Mouse (Mus musculus) stomach, postnatal 0 days (tissue): ENCODE data around the gene Rptor. TPM values are rescaled to one million over a fixed set of nuclear protein-coding genes. Genes with fewer than 3 reads are reported as not detected.

Source experiments
- ATAC-seq: fragments of 200-750 bp; cut with Nextera tagmentation; 2 replicates; pipeline ENCODE4 v1.8.0; 2017; ENCODE audit not compliant: low FRiP score, low TSS enrichment
- DNase-seq: peaks from one replicate; pipeline ENCODE4 v3.0.0-alpha.2; 2016; ENCODE audit warnings: low spot score
- H3K27ac ChIP-seq: fragments of 300-500 bp; sonication (generic); replicated peaks from 2 replicates; pipeline ENCODE4 v1.5.1; 2014; ENCODE audit warnings: mild to moderate bottlenecking, control low read depth
- H3K27me3 ChIP-seq: fragments of 300-500 bp; sonication (generic); 2 replicates; pipeline ENCODE4 v1.6.1; 2014; ENCODE audit warnings: low read length; ENCODE audit not compliant: control insufficient read depth, insufficient read depth
- H3K36me3 ChIP-seq: fragments of 300-500 bp; sonication (generic); 2 replicates; pipeline ENCODE4 v1.6.1; 2014; ENCODE audit warnings: low read length, mixed read lengths; ENCODE audit not compliant: control insufficient read depth, insufficient read depth
- H3K4me1 ChIP-seq: fragments of 300-500 bp; sonication (generic); replicated peaks from 2 replicates; pipeline ENCODE4 v1.6.1; 2014; ENCODE audit warnings: antibody characterized with exemption; ENCODE audit not compliant: control insufficient read depth, insufficient read depth
- H3K4me2 ChIP-seq: fragments of 300-500 bp; sonication (generic); replicated peaks from 2 replicates; pipeline ENCODE4 v1.6.1; 2014; ENCODE audit warnings: low read depth, mild to moderate bottlenecking, control low read depth, moderate library complexity
- H3K4me3 ChIP-seq: fragments of 300-500 bp; sonication (generic); 2 replicates; pipeline ENCODE4 v1.5.1; 2014; ENCODE audit warnings: low read depth, low read length, control low read depth
- H3K9ac ChIP-seq: fragments of 300-500 bp; sonication (generic); 2 replicates; pipeline ENCODE4 v1.6.1; 2014; ENCODE audit warnings: mild to moderate bottlenecking, low read length, control low read depth, mixed read lengths
- H3K9me3 ChIP-seq: fragments of 300-500 bp; sonication (generic); 2 replicates; pipeline ENCODE4 v1.6.1; 2016; ENCODE audit warnings: low read length; ENCODE audit not compliant: control insufficient read depth
- CTCF ChIP-seq: IDR thresholded peaks from 2 replicates; pipeline ENCODE4 v1.5.1; 2016; ENCODE audit warnings: antibody characterized with exemption, low read depth, mild to moderate bottlenecking, moderate library complexity
- EP300 ChIP-seq: optimal IDR thresholded peaks from 2 replicates; pipeline ENCODE3; 2016; ENCODE audit warnings: antibody characterized with exemption
- WGBS: fragments of 180-500 bp; shearing (Covaris S2); extraction: QIAGEN DNeasy Blood & Tissue Kit; methylation state at CpG from one replicate; pipeline ENCODE4 v1.1.7; 2014; 5-methylcytosine and 5-hydroxymethylcytosine counted together
- polyA plus RNA-seq: library from polyadenylated mRNA; unstranded; fragments of >200 nt; fragmentation: Nextera tagmentation; extraction: Ambion mirVana; gene quantifications from 2 replicates; pipeline ENCODE4 v1.2.1, GENCODE M21; 2015

Gene Rptor
- polyA plus RNA-seq, 1 experiment from 2014 or later = 3.7 TPM

GRCm38 (mm10) chr11:119920668-119921067 is 318.0 kb downstream of the Rptor start:
- ATAC-seq (no peak), DNase-seq (no peak)
- Histone ChIP-seq H3K27me3 (no peaks in the 10 kb centered on the region), H3K9me3 (no peaks in the 10 kb centered on the region), H3K36me3 (peaks cover 22% of the 10 kb centered on the region; the same call in 1 of the 2 replicates), H3K4me1 (no peaks in the 10 kb centered on the region), H3K27ac (no peak overlapping the region), H3K4me2 (no peak overlapping the region), H3K9ac (no peak overlapping the region), H3K4me3 (no peak overlapping the region)
- WGBS = 88% methylated on average over 5 of the region's 5 CpGs
- TF ChIP-seq CTCF (no peak), EP300 (no peak)

GRCm38 (mm10) chr11:119925176-119925575 is 322.5 kb downstream of the Rptor start:
- no peak overlapping the region for H3K9ac ChIP-seq
- DNase-seq = no peak
- H3K4me3 ChIP-seq = no peak overlapping the region
- no peaks in the 10 kb centered on the region for H3K27me3 ChIP-seq
- no peaks in the 10 kb centered on the region for H3K4me1 ChIP-seq
- no peaks in the 10 kb centered on the region for H3K9me3 ChIP-seq
- no peak overlapping the region for H3K4me2 ChIP-seq
- TF ChIP-seq EP300 = no peak
- no peak for TF ChIP-seq CTCF
- no peak for ATAC-seq
- H3K27ac ChIP-seq = no peak overlapping the region
- no peaks in the 10 kb centered on the region for H3K36me3 ChIP-seq
- 73% methylated on average over 5 of the region's 5 CpGs for WGBS

GRCm38 (mm10) chr11:119926762-119927161 is 324.1 kb downstream of the Rptor start:
- no peaks in the 10 kb centered on the region for H3K36me3 ChIP-seq
- no peak for ATAC-seq
- no peaks in the 10 kb centered on the region for H3K27me3 ChIP-seq
- H3K4me1 ChIP-seq = no peaks in the 10 kb centered on the region
- H3K9ac ChIP-seq = no peak overlapping the region
- no peak overlapping the region for H3K4me3 ChIP-seq
- H3K4me2 ChIP-seq = no peak overlapping the region
- H3K9me3 ChIP-seq = no peaks in the 10 kb centered on the region
- TF ChIP-seq CTCF (no peak), EP300 (no peak)
- DNase-seq = no peak
- H3K27ac ChIP-seq = no peak overlapping the region
- WGBS = 56% methylated on average over 5 of the region's 5 CpGs

GRCm38 (mm10) chr11:119928023-119928681 is 325.4 kb downstream of the Rptor start:
- Histone ChIP-seq H3K4me1 (no peaks in the 10 kb centered on the region), H3K36me3 (no peaks in the 10 kb centered on the region), H3K4me3 (0 out of 2 replicates have a peak overlapping the region, but pooled peaks have one; percentile 15), H3K9me3 (no peaks in the 10 kb centered on the region), H3K9ac (no peak overlapping the region), H3K4me2 (peak overlapping the region; percentile 36), H3K27me3 (no peaks in the 10 kb centered on the region), H3K27ac (no peak overlapping the region)
- TF ChIP-seq CTCF (no peak), EP300 (no peak)
- 43% methylated on average over 16 of the region's 16 CpGs for WGBS
- DNase-seq (peak; percentile 45), ATAC-seq (no peak)

GRCm38 (mm10) chr11:119929603-119930265 is 327.0 kb downstream of the Rptor start:
- no peak for ATAC-seq
- Histone ChIP-seq H3K9me3 (no peaks in the 10 kb centered on the region), H3K27me3 (no peaks in the 10 kb centered on the region), H3K4me3 (no peak overlapping the region), H3K9ac (no peak overlapping the region), H3K4me1 (no peaks in the 10 kb centered on the region), H3K36me3 (no peaks in the 10 kb centered on the region), H3K4me2 (no peak overlapping the region), H3K27ac (no peak overlapping the region)
- 69% methylated on average over 6 of the region's 6 CpGs for WGBS
- no peak for DNase-seq
- TF ChIP-seq EP300 (no peak), CTCF (no peak)

- no peak overlapping the region for H3K27ac ChIP-seq
- no peak overlapping the region for H3K9ac ChIP-seq
- H3K4me3 ChIP-seq = no peak overlapping the region
- DNase-seq = no peak
- H3K36me3 ChIP-seq = no peaks in the 10 kb centered on the region
- TF ChIP-seq EP300 = no peak
- TF ChIP-seq CTCF = no peak
- H3K27me3 ChIP-seq = no peaks in the 10 kb centered on the region
- WGBS = 70% methylated on average over 10 of the region's 10 CpGs
- no peak for ATAC-seq
- peaks cover 4% of the 10 kb centered on the region for H3K4me1 ChIP-seq
- no peaks in the 10 kb centered on the region for H3K9me3 ChIP-seq
- no peak overlapping the region for H3K4me2 ChIP-seq
Measured at GRCm38 (mm10) chr11:119931809-119932208, 329.1 kb downstream of the Rptor start.
